Comparison of ENCODE assay signal across 15 mouse cellular contexts in the genomic region with DNA sequence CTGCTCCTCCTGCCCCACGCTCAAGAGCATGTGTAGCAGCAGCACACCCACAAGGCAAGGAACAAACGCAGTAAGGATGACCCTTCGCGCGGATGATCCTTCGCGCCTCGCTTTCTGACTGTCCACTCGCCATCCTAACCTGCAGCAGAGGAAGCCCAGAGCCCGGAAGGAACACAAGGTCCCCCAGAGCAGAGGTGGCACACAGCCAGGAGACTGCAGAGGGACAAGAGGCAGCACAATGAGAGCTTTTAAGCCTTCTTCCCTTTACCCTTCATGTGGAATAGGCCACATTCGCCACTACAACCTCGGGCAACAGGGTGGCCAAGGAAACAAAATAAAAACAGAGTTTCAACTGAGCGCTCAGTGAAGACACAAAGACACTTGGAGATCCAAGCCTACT. TPM values are rescaled to one million over a fixed set of nuclear protein-coding genes. Genes with fewer than 3 reads are reported as not detected.
DNase-seq lines count a peak whose midpoint lies in the region; ATAC-seq and TF ChIP-seq lines count a peak whose summit lies in the region.
"Had no signal": no experiment of that assay in that cellular context is flagged by ENCODE, and none has a peak within 500 bp of the region (broad histone marks: within the 10 kb centered on the region; RNA-seq: fewer than 3 reads in every experiment).

No protein-coding gene starts in this region.

- TF ChIP-seq POLR2A in lung, adult 2 months (IDR thresholded peaks at IDR 0.05; ENCODE audit: borderline replicate concordance, extremely low read depth, low read depth, low read length): no peak

- no peak overlapping the region for H3K4me3 ChIP-seq in heart, postnatal 0 days (ENCODE audit: low read depth, low read length)
- H3K4me3 ChIP-seq in heart, embryonic 12.5 days: no peak overlapping the region
- H3K4me3 ChIP-seq in lung, adult 2 months (replicated peaks; ENCODE audit: extremely low read depth, low read depth, low read length): no peak overlapping the region
- H3K4me3 ChIP-seq: embryonic facial prominence, embryonic 13.5 days; forebrain, embryonic 12.5 days; hindbrain, embryonic 13.5 days; left cerebral cortex, adult 2 months had no signal

- no peak overlapping the region for H3K27ac ChIP-seq in heart, postnatal 0 days (ENCODE audit: low read depth)
- no peak overlapping the region for H3K27ac ChIP-seq in heart, embryonic 12.5 days (ENCODE audit: poor library complexity, severe bottlenecking)
- H3K27ac ChIP-seq: embryonic facial prominence, embryonic 13.5 days; forebrain, embryonic 12.5 days; hindbrain, embryonic 13.5 days; kidney, postnatal 0 days; left cerebral cortex, adult 2 months had no signal

- H3K27me3 ChIP-seq in heart, postnatal 0 days (ENCODE audit: control insufficient read depth, insufficient read depth, low read length): no peaks in the 10 kb centered on the region
- no peaks in the 10 kb centered on the region for H3K27me3 ChIP-seq in heart, embryonic 12.5 days (replicated peaks)
- H3K27me3 ChIP-seq: embryonic facial prominence, embryonic 13.5 days; forebrain, embryonic 12.5 days; hindbrain, embryonic 13.5 days had no signal

- peaks cover 6% of the 10 kb centered on the region for H3K36me3 ChIP-seq in heart, postnatal 0 days (replicated peaks; ENCODE audit: control insufficient read depth, insufficient read depth, low read length)
- H3K36me3 ChIP-seq in heart, embryonic 12.5 days: peaks cover 11% of the 10 kb centered on the region; the same call in 1 of the 2 replicates

- H3K4me1 ChIP-seq in heart, postnatal 0 days (ENCODE audit: control insufficient read depth, insufficient read depth): peaks cover 19% of the 10 kb centered on the region
- peaks cover 20% of the 10 kb centered on the region for H3K4me1 ChIP-seq in heart, embryonic 12.5 days (replicated peaks)
- H3K4me1 ChIP-seq in lung, adult 2 months (ENCODE audit: control insufficient read depth, insufficient read depth, low read length): no peaks in the 10 kb centered on the region; the same call in none of the 2 replicates
- H3K4me1 ChIP-seq: forebrain, embryonic 12.5 days; hindbrain, embryonic 13.5 days had no signal

- H3K9me3 ChIP-seq in heart, postnatal 0 days (replicated peaks; ENCODE audit: control insufficient read depth, low read length): no peaks in the 10 kb centered on the region
- H3K9me3 ChIP-seq in heart, embryonic 12.5 days (replicated peaks): no peaks in the 10 kb centered on the region
- H3K9me3 ChIP-seq: embryonic facial prominence, embryonic 13.5 days; forebrain, embryonic 12.5 days; hindbrain, embryonic 13.5 days had no signal

- no peak for TF ChIP-seq CTCF in heart, postnatal 0 days (IDR thresholded peaks at IDR 0.05; ENCODE audit: low read depth)
- no peak for TF ChIP-seq CTCF in lung, adult 2 months (IDR thresholded peaks at IDR 0.05; ENCODE audit: insufficient read depth, low read length)

- ATAC-seq in heart, postnatal 0 days (ENCODE audit: insufficient read depth, low read depth): no peak
- no peak for ATAC-seq in heart, embryonic 12.5 days (ENCODE audit: insufficient number of reproducible peaks, low FRiP score)

- no peak overlapping the region for H3K4me2 ChIP-seq in heart, postnatal 0 days (ENCODE audit: low read depth, low read length)
- H3K4me2 ChIP-seq in heart, embryonic 12.5 days: no peak overlapping the region
- H3K4me2 ChIP-seq: embryonic facial prominence, embryonic 13.5 days; forebrain, embryonic 12.5 days; hindbrain, embryonic 13.5 days had no signal

- no peak for DNase-seq in heart, postnatal 0 days (ENCODE audit: low spot score)
- DNase-seq in lung, postnatal 14 days: peak; percentile 36
- DNase-seq in lung, adult 2 months: no peak
- DNase-seq in cerebellum, adult 18-20 months: peak; percentile 53 to 55
- DNase-seq in cerebellum, postnatal 14 days: peak; percentile 45 to 60
- DNase-seq in layer of hippocampus, adult 8-10 months (ENCODE audit: low spot score in 2 of 2): no peak
- no peak for DNase-seq in natural killer cell, adult 2 months (ENCODE audit: low spot score in 2 of 2)
- DNase-seq: lung, postnatal 36 days; thymus, adult 2 months had no signal

- TF ChIP-seq EP300 in heart, postnatal 0 days (IDR thresholded peaks at IDR 0.05; ENCODE audit: low read depth): no peak

- 66% methylated on average over 13 of the region's 13 CpGs for WGBS in heart, postnatal 0 days
- 84% methylated on average over 13 of the region's 13 CpGs for WGBS in heart, embryonic 12.5 days
- 69% methylated on average over 13 of the region's 13 CpGs for WGBS in lung, adult 2 months

- H3K9ac ChIP-seq in heart, postnatal 0 days (replicated peaks; ENCODE audit: low read depth, low read length): 0 out of 2 replicates have a peak overlapping the region, but pooled peaks have one; percentile 15
- H3K9ac ChIP-seq in heart, embryonic 12.5 days: no peak overlapping the region
- H3K9ac ChIP-seq: embryonic facial prominence, embryonic 13.5 days; forebrain, embryonic 12.5 days; hindbrain, embryonic 13.5 days had no signal

RNA-seq across cellular contexts. Expression of a gene that starts 8.9 kb away (rescaled TPM):
- 18.0 and 24.2 TPM in 2 replicates for total RNA-seq in heart, postnatal 0 days (2014; rRNA removed; ENCODE audit: low replicate concordance)
- polyA plus RNA-seq in heart, postnatal 0 days (2015; fragmentation: Nextera tagmentation; extraction: Ambion mirVana): 22.7 and 24.1 TPM in 2 replicates
- polyA plus RNA-seq in heart, embryonic 12.5 days (2016; fragmentation: Nextera tagmentation; extraction: Ambion mirVana): 53.7 and 58.6 TPM in 2 replicates
- polyA plus RNA-seq in lung, adult 2 months (2012; rRNA removed): 7.1 and 11.0 TPM in 2 replicates
- total RNA-seq in layer of hippocampus, adult 8-10 months (2022): 10 to 100 TPM; 34.2 to 47.1 (median 40.2) TPM

RNA-seq across cellular contexts. Expression of a gene that starts 19.9 kb away (rescaled TPM):
- 61.5 and 163 TPM in 2 replicates for total RNA-seq in heart, postnatal 0 days (2014; rRNA removed; ENCODE audit: low replicate concordance)
- polyA plus RNA-seq in heart, postnatal 0 days (2015; fragmentation: Nextera tagmentation; extraction: Ambion mirVana): 120 and 125 TPM in 2 replicates
- 132 and 134 TPM in 2 replicates for polyA plus RNA-seq in heart, embryonic 12.5 days (2016; fragmentation: Nextera tagmentation; extraction: Ambion mirVana)
- 15.1 and 34.2 TPM in 2 replicates for polyA plus RNA-seq in lung, adult 2 months (2012; rRNA removed)
- 100 to 1,000 TPM in 2 of 4 experiments, 10 to 100 TPM in 2; 89.8 to 117 (median 99.8) TPM for total RNA-seq in layer of hippocampus, adult 8-10 months (2022)

RNA-seq across cellular contexts. Expression of a gene that starts 41.2 kb away (rescaled TPM):
- 11.9 and 22.2 TPM in 2 replicates for total RNA-seq in heart, postnatal 0 days (2014; rRNA removed; ENCODE audit: low replicate concordance)
- 69.0 and 69.9 TPM in 2 replicates for polyA plus RNA-seq in heart, postnatal 0 days (2015; fragmentation: Nextera tagmentation; extraction: Ambion mirVana)
- 48.6 and 53.9 TPM in 2 replicates for polyA plus RNA-seq in heart, embryonic 12.5 days (2016; fragmentation: Nextera tagmentation; extraction: Ambion mirVana)
- polyA plus RNA-seq in lung, adult 2 months (2012; rRNA removed): 6.4 and 26.5 TPM in 2 replicates
- total RNA-seq in layer of hippocampus, adult 8-10 months (2022): 10 to 100 TPM; 17.1 to 21.6 (median 18.6) TPM

Comparison
In these comparisons a context has a peak if more than half of its experiments do, and no peak if none do; other contexts are left out.
1. DNase-seq: peak in lung, postnatal 14 days (single experiment), cerebellum, adult 18-20 months (2 of 2) and cerebellum, postnatal 14 days (2 of 2); none in heart, postnatal 0 days (single experiment), lung, adult 2 months (single experiment), layer of hippocampus, adult 8-10 months (0 of 2) and natural killer cell, adult 2 months (0 of 2).